Mouse (Mus musculus): ENCODE data around the gene Kctd21. TPM values are rescaled to one million over a fixed set of nuclear protein-coding genes. Genes with fewer than 3 reads are reported as not detected.
A peak's percentile ranks its signal among the peaks of the same experiment; 100 is the strongest.

Gene Kctd21
- total RNA-seq, 2 experiments from 2014 or later: 0.92 to 1.1 TPM

DNA sequence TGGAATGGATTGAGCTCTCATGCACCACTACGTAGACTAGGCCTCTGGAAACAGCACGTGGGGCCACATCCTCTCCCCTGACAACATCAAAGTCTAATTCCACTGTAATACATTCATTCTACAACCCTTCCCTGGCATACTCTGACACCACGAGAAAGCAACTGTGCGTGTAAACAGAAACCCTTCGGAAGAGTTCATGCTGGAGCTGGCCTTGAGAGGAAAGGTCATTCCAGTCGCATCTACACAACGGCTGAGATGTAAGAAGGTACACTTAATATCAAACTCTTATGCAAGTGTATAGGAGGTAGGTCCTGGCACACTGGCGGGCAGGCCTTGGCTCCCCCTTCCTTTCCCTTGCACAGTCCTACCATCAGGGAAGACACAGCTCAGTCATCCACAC, 7.8 kb upstream of the Kctd21 start:
- no peak for DNase-seq

GRCm38 (mm10) chr7:97325156-97325985, 6.8 kb upstream of the Kctd21 start:
- no peak for DNase-seq

- DNase-seq: no peak
Observed at GRCm38 (mm10) chr7:97327376-97327775, 4.8 kb upstream of the Kctd21 start.

DNA sequence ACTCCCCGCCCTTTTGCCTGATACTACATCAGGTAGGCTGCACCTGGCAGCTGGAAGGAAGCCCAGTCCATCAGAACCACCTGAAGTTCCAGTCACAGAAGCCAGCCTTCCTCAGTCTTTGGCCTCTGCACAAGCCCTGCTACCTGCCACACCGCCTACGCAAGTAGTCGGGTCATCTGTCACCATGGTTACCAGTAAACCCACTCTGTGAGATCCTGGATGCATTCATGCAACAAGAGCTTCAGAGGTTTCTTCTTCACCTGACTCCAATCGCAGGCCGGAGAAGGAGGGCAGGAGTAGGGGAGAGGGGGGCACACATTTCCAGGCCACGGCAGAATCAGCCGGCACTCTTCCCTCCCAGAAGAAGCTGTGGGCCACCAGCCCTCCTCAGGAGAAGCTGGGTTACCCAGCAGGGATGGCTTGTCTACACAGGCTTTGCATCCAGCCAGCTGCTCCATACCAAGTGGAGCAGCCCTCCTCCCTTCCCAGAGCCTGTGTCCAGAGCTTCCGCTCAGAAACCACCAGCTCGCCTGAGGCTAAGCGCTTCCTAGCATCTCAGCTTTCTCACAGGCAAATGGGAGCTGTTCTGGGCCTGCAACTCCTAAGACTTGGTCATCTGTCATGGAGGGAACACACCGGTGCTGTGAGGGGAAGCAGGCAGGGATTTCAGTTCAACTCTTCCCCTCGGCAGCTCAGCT, 3.1 kb upstream of the Kctd21 start:
- no peak for DNase-seq

DNA sequence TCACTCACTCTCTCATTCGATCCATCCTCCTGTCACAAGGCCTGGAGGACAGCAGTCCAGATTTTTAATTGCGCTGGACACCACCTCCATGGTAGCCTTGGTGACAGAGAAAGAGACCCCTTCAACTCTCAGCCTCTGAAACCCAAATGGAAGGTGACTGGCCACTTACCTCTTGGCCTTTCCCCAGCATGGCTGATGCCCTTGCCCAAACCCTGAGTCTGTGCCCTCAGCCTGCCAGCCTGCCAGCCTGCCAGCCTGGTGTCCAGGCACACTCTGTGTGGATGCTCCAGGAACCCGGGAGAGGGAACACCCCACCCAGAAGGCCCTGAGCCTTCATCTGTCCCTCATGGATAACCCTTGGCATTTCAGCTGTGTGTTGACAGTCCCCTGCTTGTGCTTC, 2.5 kb upstream of the Kctd21 start:
- DNase-seq: no peak

DNA sequence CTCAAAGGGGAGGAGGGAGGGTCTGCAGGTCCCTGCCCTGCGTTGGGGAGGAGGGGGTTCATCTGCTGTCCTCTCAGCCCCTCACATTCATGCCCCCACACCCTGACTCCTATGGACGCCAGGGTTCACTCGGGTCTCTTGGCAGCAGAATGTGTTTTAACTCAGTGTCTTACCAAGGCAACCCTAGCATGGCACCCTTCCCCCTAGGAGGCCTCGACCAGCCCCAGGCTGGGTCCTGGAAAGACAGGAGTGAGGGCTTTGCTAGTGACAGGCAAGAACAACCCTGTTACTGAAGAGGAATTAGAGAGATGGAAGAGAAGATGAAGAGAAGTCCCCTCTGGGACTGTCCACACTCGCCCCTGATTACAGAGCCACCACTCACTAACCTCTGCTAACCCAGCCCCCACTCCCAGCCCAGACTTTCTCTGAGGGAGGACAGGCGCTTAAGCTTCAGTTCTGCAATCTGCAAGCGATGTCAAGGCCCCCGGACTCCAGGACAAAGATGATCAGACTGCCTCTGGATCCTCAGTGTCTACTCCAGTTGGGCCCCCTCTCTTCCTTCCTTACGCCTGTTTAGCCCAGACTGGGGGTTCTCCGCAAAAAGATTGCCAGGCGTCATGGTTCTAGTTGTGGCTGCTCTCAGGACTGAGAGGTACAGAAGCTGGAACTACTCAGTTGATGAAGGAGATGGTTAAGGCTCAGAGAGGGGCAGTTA, 1.0 kb upstream of the Kctd21 start:
- DNase-seq: no peak

GRCm38 (mm10) chr7:97332667-97333041, 527 bp downstream of the Kctd21 start:
- no peak for DNase-seq

GRCm38 (mm10) chr7:97333113-97333898, 1.2 kb downstream of the Kctd21 start:
- no peak for DNase-seq

GRCm38 (mm10) chr7:97334406-97334805, 2.3 kb downstream of the Kctd21 start:
- no peak for DNase-seq

GRCm38 (mm10) chr7:97336678-97337077, 4.6 kb downstream of the Kctd21 start:
- DNase-seq: no peak

DNA sequence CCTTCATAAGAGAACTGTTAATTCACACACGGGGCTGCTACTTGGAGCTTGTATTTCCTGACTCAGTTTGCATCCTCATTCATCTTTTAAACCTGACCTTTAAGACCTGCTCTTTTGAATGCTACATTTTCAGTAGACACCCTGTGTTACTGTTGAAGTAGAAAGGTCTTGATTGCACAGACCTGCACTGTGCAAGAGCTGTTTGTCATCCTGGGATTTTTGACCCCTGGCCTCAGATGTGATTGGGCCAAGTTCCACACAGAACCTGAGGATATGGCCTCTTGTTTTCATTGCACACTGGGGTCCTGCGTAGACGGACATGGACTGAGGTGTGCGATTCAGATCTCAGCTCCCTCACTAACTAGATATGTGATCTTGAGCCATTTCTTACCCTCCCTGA, 6.5 kb downstream of the Kctd21 start:
- DNase-seq: no peak

DNA sequence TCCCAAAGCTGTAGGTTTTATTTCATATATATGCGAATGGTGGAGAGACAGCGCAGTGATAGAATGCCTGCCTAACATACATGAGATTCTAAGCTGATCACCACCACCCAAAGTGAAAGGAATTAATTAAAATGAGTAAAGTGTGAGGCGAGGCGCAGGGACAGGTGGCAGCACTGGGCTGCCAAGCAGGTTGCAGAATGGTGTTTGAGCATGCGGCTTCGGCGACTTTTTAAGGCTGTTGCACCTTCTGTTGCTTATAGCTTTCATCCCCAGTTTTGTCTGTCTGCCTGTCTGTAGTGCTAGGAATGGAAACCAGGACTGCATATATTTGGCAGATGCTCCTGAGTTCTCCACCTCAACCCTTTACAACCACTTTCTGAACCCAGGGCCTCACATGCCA, 7.5 kb downstream of the Kctd21 start:
- no peak for DNase-seq

GRCm38 (mm10) chr7:97340907-97341849, 9.1 kb downstream of the Kctd21 start:
- DNase-seq: no peak

GRCm38 (mm10) chr7:97342961-97343360, 10.8 kb downstream of the Kctd21 start:
- no peak for DNase-seq

DNA sequence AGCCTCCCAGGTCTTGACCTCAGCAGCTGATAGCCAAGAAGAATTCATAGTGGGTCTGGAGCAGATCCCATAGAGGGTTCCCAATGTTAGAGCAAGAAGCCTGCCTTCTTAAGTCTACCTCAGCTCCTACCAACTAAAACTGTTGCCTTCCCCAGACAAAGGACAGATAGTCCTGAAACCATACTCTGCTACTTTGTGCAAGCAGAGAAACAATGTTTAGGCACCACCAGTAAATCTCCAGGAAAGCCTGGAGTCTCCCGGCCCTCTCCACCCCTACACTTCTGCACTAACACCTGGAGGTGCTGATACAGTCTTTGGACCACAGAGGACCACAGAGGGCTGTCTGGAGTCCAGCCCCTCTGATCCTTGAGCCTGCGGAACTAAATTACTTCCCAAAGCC, 12.5 kb downstream of the Kctd21 start:
- no peak for DNase-seq

- DNase-seq: peak; percentile 35
Observed at GRCm38 (mm10) chr7:97345229-97345871, 13.2 kb downstream of the Kctd21 start.

DNA sequence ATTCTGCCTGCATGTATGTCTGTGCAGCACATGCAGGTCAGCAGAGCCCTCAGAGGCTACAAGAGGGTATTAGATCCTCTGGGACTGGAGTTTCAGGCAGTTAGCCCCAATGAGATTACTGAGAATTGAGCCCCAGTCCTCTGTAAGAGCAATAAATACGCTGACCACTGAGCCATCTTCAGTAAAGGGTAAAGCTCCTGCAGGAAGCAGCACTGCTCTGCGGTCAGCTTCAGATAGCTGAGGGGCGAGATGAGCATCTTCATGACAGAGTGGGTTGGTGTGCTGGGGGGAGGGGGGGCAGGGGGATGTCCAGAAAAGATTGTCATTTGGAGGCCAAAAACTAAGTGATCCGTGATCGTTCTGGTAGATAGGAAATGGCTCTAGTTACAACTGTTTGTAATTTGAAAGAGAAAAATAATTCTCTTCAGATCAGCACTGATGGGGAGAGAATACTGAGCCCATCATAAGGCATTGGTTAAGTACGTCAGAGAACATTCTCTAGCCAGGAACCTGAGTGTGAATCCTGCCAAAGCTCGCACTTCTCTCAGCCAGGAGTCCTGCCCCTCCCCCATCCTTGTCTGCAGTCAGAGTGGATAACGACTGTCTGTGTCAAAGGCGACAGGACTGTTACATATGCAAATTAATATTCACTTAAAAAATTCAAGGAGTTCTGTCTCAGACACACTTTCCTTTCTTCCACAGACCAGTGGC, 14.1 kb downstream of the Kctd21 start:
- peak; percentile 26 for DNase-seq

DNA sequence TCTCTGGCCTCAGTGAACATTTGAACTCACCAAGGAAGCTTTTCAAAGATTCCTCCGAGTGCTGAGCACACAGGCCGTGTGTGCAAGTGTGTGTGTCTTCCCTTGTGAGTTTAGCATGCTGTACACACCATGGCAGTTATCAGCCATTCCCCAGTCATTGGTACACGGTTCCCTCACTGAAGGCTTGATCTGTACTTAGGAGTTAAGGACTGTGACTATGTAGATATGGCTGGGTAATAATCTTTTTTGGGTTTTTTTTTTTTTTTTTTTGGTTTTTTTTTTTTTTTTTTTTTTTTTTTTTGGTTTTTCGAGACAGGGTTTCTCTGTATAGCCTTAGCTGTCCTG, 14.7 kb downstream of the Kctd21 start:
- DNase-seq: no peak

DNA sequence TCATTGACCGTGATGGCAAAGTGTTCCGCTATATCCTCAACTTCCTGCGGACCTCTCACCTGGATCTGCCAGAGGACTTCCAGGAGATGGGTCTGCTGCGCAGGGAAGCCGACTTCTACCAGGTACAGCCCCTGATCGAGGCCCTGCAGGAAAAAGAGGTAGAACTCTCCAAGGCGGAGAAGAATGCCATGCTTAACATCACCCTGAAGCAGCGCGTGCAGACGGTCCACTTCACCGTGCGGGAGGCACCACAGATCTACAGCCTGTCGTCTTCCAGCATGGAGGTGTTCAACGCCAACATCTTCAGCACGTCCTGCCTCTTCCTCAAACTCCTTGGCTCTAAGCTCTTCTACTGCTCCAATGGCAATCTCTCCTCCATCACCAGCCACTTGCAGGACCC, 15.3 kb downstream of the Kctd21 start:
- DNase-seq: no peak

DNA sequence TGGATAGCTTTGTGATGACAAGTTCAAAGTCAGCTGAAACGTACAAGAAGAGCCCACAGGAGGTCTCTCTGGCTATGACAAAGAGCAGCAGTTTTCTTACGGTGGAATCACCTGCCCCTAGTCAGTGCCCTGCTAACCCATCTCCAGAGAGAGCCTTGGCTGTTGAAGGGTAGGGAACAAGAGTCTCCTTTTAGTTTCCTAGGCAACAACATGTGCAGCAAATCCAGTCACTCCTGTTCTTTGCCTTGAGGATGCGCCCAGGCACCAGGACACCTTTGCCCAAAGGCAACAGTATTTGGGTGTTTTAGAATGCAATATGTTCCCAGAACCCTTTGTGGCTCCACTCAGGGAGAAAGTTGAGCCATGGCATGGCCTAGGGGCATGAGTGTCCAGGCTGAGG, 16.2 kb downstream of the Kctd21 start:
- DNase-seq: no peak

All from heart, postnatal 4 days (tissue).